Comparison of ENCODE assay signal across 9 mouse cellular contexts in genomic region chr13:23550761-23551145, GRCm38 (mm10). TPM values are rescaled to one million over a fixed set of nuclear protein-coding genes. Genes with fewer than 3 reads are reported as not detected.
A peak's percentile ranks its signal among the peaks of the same experiment; 100 is the strongest.
DNase-seq lines count a peak whose midpoint lies in the region; ATAC-seq and TF ChIP-seq lines count a peak whose summit lies in the region.
"Had no signal": no experiment of that assay in that cellular context is flagged by ENCODE, and none has a peak within 500 bp of the region (broad histone marks: within the 10 kb centered on the region; RNA-seq: fewer than 3 reads in every experiment).

No protein-coding gene starts in this region.

- peak overlapping the region; percentile 55 for H3K4me3 ChIP-seq in heart, embryonic 12.5 days
- peak overlapping the region; percentile 46 for H3K4me3 ChIP-seq in forebrain, embryonic 13.5 days
- peak overlapping the region; percentile 48 for H3K4me3 ChIP-seq in liver, postnatal 0 days (ENCODE audit: low read depth, low read length)

- no peaks in the 10 kb centered on the region for H3K9me3 ChIP-seq in heart, embryonic 12.5 days (replicated peaks)
- no peaks in the 10 kb centered on the region for H3K9me3 ChIP-seq in forebrain, embryonic 13.5 days (replicated peaks)
- no peaks in the 10 kb centered on the region for H3K9me3 ChIP-seq in liver, postnatal 0 days (ENCODE audit: low read length)

- ATAC-seq in heart, embryonic 12.5 days (ENCODE audit: insufficient number of reproducible peaks, low FRiP score) = no peak
- ATAC-seq in forebrain, embryonic 13.5 days = no peak
- ATAC-seq in liver, postnatal 0 days = no peak
- ATAC-seq in inflammation-experienced regulatory T-cells, adult 6 months = no peak

- H3K27me3 ChIP-seq in heart, embryonic 12.5 days (replicated peaks) = no peaks in the 10 kb centered on the region
- no peaks in the 10 kb centered on the region for H3K27me3 ChIP-seq in forebrain, embryonic 13.5 days
- no peaks in the 10 kb centered on the region for H3K27me3 ChIP-seq in liver, postnatal 0 days (ENCODE audit: insufficient read depth, low read length)
- H3K27me3 ChIP-seq: Patski had no signal

- no peak for DNase-seq in heart, adult 9 months (ENCODE audit: low spot score in 2 of 2)
- DNase-seq in ES-CJ7 (ENCODE audit: low read depth, low spot score) = peak; percentile 80
- DNase-seq in liver, postnatal 0 days = peak; percentile 21
- no peak for DNase-seq in cerebellum, postnatal 4 days (ENCODE audit: low spot score in 2 of 2)
- no peak for DNase-seq in kidney, adult 11 months

- H3K27ac ChIP-seq in heart, embryonic 12.5 days (ENCODE audit: poor library complexity, severe bottlenecking) = peak overlapping the region; percentile 87
- H3K27ac ChIP-seq in forebrain, embryonic 13.5 days = peak overlapping the region; percentile 93
- H3K27ac ChIP-seq in liver, postnatal 0 days (ENCODE audit: low read depth) = peak overlapping the region; percentile 93

- H3K36me3 ChIP-seq in heart, embryonic 12.5 days = no peaks in the 10 kb centered on the region
- H3K36me3 ChIP-seq in forebrain, embryonic 13.5 days (ENCODE audit: poor library complexity, severe bottlenecking) = no peaks in the 10 kb centered on the region
- no peaks in the 10 kb centered on the region for H3K36me3 ChIP-seq in liver, postnatal 0 days (replicated peaks; ENCODE audit: insufficient read depth, low read length)

- 6% methylated on average over 3 of the region's 3 CpGs for WGBS in heart, embryonic 12.5 days
- WGBS in forebrain, embryonic 13.5 days = 5% methylated on average over 3 of the region's 3 CpGs
- WGBS in liver, postnatal 0 days (ENCODE audit: insufficient replicate concordance) = 6% methylated on average over 3 of the region's 3 CpGs

- peak overlapping the region; percentile 77 for H3K4me2 ChIP-seq in heart, embryonic 12.5 days
- peak overlapping the region; percentile 65 for H3K4me2 ChIP-seq in forebrain, embryonic 13.5 days
- peak overlapping the region; percentile 64 for H3K4me2 ChIP-seq in liver, postnatal 0 days (ENCODE audit: low read depth, low read length)

- TF ChIP-seq EP300 in liver, postnatal 0 days (IDR thresholded peaks at IDR 0.05; ENCODE audit: low read depth) = no peak

- TF ChIP-seq CTCF in liver, postnatal 0 days (IDR thresholded peaks at IDR 0.05; ENCODE audit: low read depth) = no peak

- peaks cover 6% of the 10 kb centered on the region for H3K4me1 ChIP-seq in heart, embryonic 12.5 days (replicated peaks)
- H3K4me1 ChIP-seq in forebrain, embryonic 13.5 days = peaks cover 21% of the 10 kb centered on the region
- peaks cover 13% of the 10 kb centered on the region for H3K4me1 ChIP-seq in liver, postnatal 0 days (ENCODE audit: insufficient read depth)

- H3K9ac ChIP-seq in heart, embryonic 12.5 days = peak overlapping the region; percentile 75
- H3K9ac ChIP-seq in forebrain, embryonic 13.5 days = peak overlapping the region; percentile 69
- peak overlapping the region; percentile 64 for H3K9ac ChIP-seq in liver, postnatal 0 days (replicated peaks)

RNA-seq across cellular contexts. Expression of gene Hist1h4f, which starts 0.7 kb away (rescaled TPM):
- polyA plus RNA-seq in heart, embryonic 12.5 days (2016; fragmentation: Nextera tagmentation; extraction: Ambion mirVana) = 0.95 TPM in 1 of 2 replicates, not detected in the other
- polyA plus RNA-seq in forebrain, embryonic 13.5 days (2015; fragmentation: Nextera tagmentation; extraction: Ambion mirVana) = 1.6 and 2.2 TPM in 2 replicates
- 1.1 and 1.2 TPM in 2 replicates for polyA plus RNA-seq in liver, postnatal 0 days (2015; fragmentation: Nextera tagmentation; extraction: Ambion mirVana)
- 1 to 10 TPM in 1 of 3 experiments, not detected in 2; 3.2 TPM for polyA plus RNA-seq in inflammation-experienced regulatory T-cells, adult 6 months (2017; shearing (Covaris generic))
- polyA plus RNA-seq: Patski had no signal

RNA-seq across cellular contexts. Expression of gene Hist1h1d, which starts 2.3 kb away (rescaled TPM):
- 0.21 and 0.26 TPM in 2 replicates for polyA plus RNA-seq in heart, embryonic 12.5 days (2016; fragmentation: Nextera tagmentation; extraction: Ambion mirVana)
- polyA plus RNA-seq in forebrain, embryonic 13.5 days (2015; fragmentation: Nextera tagmentation; extraction: Ambion mirVana) = 0.54 and 0.68 TPM in 2 replicates
- polyA plus RNA-seq in liver, postnatal 0 days (2015; fragmentation: Nextera tagmentation; extraction: Ambion mirVana) = 0.43 and 0.51 TPM in 2 replicates
- under 1 TPM; 0.20 to 0.36 (median 0.34) TPM for polyA plus RNA-seq in inflammation-experienced regulatory T-cells, adult 6 months (2017; shearing (Covaris generic))

RNA-seq across cellular contexts. Expression of gene Hist1h3f, which starts 6.9 kb away (rescaled TPM):
- polyA plus RNA-seq in heart, embryonic 12.5 days (2016; fragmentation: Nextera tagmentation; extraction: Ambion mirVana) = 0.32 and 0.36 TPM in 2 replicates
- 1.2 and 1.3 TPM in 2 replicates for polyA plus RNA-seq in forebrain, embryonic 13.5 days (2015; fragmentation: Nextera tagmentation; extraction: Ambion mirVana)
- 1.3 and 1.5 TPM in 2 replicates for polyA plus RNA-seq in liver, postnatal 0 days (2015; fragmentation: Nextera tagmentation; extraction: Ambion mirVana)
- polyA plus RNA-seq in inflammation-experienced regulatory T-cells, adult 6 months (2017; shearing (Covaris generic)) = 1 to 10 TPM in 1 of 3 experiments, under 1 TPM in 2; 0.73 to 1.5 (median 0.74) TPM

RNA-seq across cellular contexts. Expression of gene Hist1h2bh, which starts 7.6 kb away (rescaled TPM):
- polyA plus RNA-seq in heart, embryonic 12.5 days (2016; fragmentation: Nextera tagmentation; extraction: Ambion mirVana) = 0.26 and 0.28 TPM in 2 replicates
- 0.76 and 0.97 TPM in 2 replicates for polyA plus RNA-seq in forebrain, embryonic 13.5 days (2015; fragmentation: Nextera tagmentation; extraction: Ambion mirVana)
- polyA plus RNA-seq in liver, postnatal 0 days (2015; fragmentation: Nextera tagmentation; extraction: Ambion mirVana) = 0.58 and 0.64 TPM in 2 replicates
- polyA plus RNA-seq in inflammation-experienced regulatory T-cells, adult 6 months (2017; shearing (Covaris generic)) = under 1 TPM in 2 of 3 experiments, not detected in 1; 0.38 to 0.89 TPM

RNA-seq across cellular contexts. Expression of gene Hist1h3e, which starts 11.4 kb away (rescaled TPM):
- polyA plus RNA-seq in heart, embryonic 12.5 days (2016; fragmentation: Nextera tagmentation; extraction: Ambion mirVana) = 1.7 and 2.1 TPM in 2 replicates
- 4.6 and 6.9 TPM in 2 replicates for polyA plus RNA-seq in forebrain, embryonic 13.5 days (2015; fragmentation: Nextera tagmentation; extraction: Ambion mirVana)
- polyA plus RNA-seq in liver, postnatal 0 days (2015; fragmentation: Nextera tagmentation; extraction: Ambion mirVana) = 3.6 and 4.6 TPM in 2 replicates
- polyA plus RNA-seq in inflammation-experienced regulatory T-cells, adult 6 months (2017; shearing (Covaris generic)) = 1 to 10 TPM in 2 of 3 experiments, under 1 TPM in 1; 0.89 to 4.0 (median 4.0) TPM

Comparison
In these comparisons a context has a peak if more than half of its experiments do, and no peak if none do; other contexts are left out.
1. DNase-seq: peak in ES-CJ7 (single experiment) and liver, postnatal 0 days (single experiment); none in heart, adult 9 months (0 of 2), cerebellum, postnatal 4 days (0 of 2) and kidney, adult 11 months (single experiment).
2. Peak in every context shown above with its lines, with median percentiles within 50 percentile points of each other: H3K27ac ChIP-seq, H3K4me2 ChIP-seq, H3K4me3 ChIP-seq and H3K9ac ChIP-seq.